9 mouse cellular contexts compared by ENCODE assay signal in the genomic region with DNA sequence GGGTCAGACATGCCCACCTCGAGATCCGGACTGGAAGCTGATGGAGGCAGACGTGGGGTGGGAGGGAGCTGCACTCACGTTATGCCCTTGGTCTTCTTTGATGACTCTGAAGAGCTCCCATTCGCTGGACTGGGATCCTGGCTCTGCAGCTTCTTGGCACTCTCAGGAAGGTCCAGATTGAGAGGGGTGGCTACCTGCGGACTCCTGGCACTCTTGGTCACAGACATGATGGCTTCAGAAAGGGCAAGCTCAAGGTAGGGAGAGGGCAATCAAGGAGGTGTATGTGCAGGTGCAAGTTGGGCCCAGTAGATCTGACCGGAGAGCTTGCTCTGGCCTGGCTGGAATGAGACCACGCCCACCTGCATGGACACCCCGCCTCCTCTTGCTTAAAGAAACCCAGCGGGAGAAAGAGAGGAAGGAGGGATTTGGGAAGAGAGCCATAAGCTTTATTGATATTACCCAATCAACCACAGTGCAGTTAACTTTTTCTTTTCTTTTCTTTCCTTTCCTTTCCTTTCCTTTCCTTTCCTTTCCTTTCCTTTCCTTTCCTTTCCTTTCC. TPM values are rescaled to one million over a fixed set of nuclear protein-coding genes. Genes with fewer than 3 reads are reported as not detected.
DNase-seq lines count a peak whose midpoint lies in the region; ATAC-seq and TF ChIP-seq lines count a peak whose summit lies in the region.
"Had no signal": no experiment of that assay in that cellular context is flagged by ENCODE, and none has a peak within 500 bp of the region (broad histone marks: within the 10 kb centered on the region; RNA-seq: fewer than 3 reads in every experiment).

A gene (minus strand): TSS at position 345 of the 559 bp plus-strand sequence.

- H3K4me2 ChIP-seq in kidney, postnatal 0 days (ENCODE audit: low read length), result no peak within 1 kb of the TSS
- peak within 1 kb of the TSS; percentile 0; the same call in 1 of the 2 replicates for H3K4me2 ChIP-seq in heart, embryonic 16.5 days (ENCODE audit: low read depth, low read length)

- no peak within 1 kb of the TSS for H3K27ac ChIP-seq in kidney, postnatal 0 days
- H3K27ac ChIP-seq in heart, embryonic 16.5 days (ENCODE audit: low read length), result no peak within 1 kb of the TSS

- no peak for TF ChIP-seq CTCF in kidney, postnatal 0 days (IDR thresholded peaks at IDR 0.05; ENCODE audit: low read depth)

- H3K4me3 ChIP-seq in kidney, postnatal 0 days (replicated peaks; ENCODE audit: low read depth, low read length), result no peak within 1 kb of the TSS
- H3K4me3 ChIP-seq in heart, embryonic 16.5 days (ENCODE audit: low read length), result no peak within 1 kb of the TSS

- H3K36me3 ChIP-seq in kidney, postnatal 0 days (ENCODE audit: insufficient read depth, low read length), result no peaks in the 10 kb centered on the region
- no peaks in the 10 kb centered on the region for H3K36me3 ChIP-seq in heart, embryonic 16.5 days (ENCODE audit: control insufficient read depth, insufficient read depth)

- H3K27me3 ChIP-seq in kidney, postnatal 0 days (ENCODE audit: insufficient read depth, low read length), result no peaks in the 10 kb centered on the region
- no peaks in the 10 kb centered on the region for H3K27me3 ChIP-seq in heart, embryonic 16.5 days (ENCODE audit: control insufficient read depth, insufficient read depth, low read length)

- no peaks in the 10 kb centered on the region for H3K4me1 ChIP-seq in kidney, postnatal 0 days (replicated peaks; ENCODE audit: insufficient read depth, low read length)
- H3K4me1 ChIP-seq in heart, embryonic 16.5 days (ENCODE audit: control insufficient read depth, insufficient read depth, low read length), result peaks cover 10% of the 10 kb centered on the region; the same call in 1 of the 2 replicates

- no peak within 1 kb of the TSS for H3K9ac ChIP-seq in kidney, postnatal 0 days (ENCODE audit: low read depth, low read length)
- no peak within 1 kb of the TSS for H3K9ac ChIP-seq in heart, embryonic 16.5 days (ENCODE audit: low read length)

- 30% methylated on average over 10 of the region's 10 CpGs for WGBS in kidney, postnatal 0 days
- 31% methylated on average over 10 of the region's 10 CpGs for WGBS in heart, embryonic 16.5 days

- peak; percentile 35 for DNase-seq in kidney, postnatal 0 days (ENCODE audit: low spot score)
- no peak for DNase-seq in kidney, adult 9 months
- DNase-seq in adrenal gland, postnatal 25 days, result peak; percentile 42
- DNase-seq in lung, postnatal 14 days, result peak; percentile 52
- no peak for DNase-seq in retina, postnatal 1 day
- DNase-seq in gastrocnemius, postnatal 10 days, result no peak
- no peak for DNase-seq in layer of hippocampus, adult 9-11 months
- DNase-seq: midbrain, embryonic 14.5 days had no signal

- ATAC-seq in kidney, postnatal 0 days (replicated peaks; ENCODE audit: low FRiP score, low read depth), result no peak
- ATAC-seq in heart, embryonic 16.5 days (replicated peaks; ENCODE audit: extremely low read depth, insufficient read depth, low FRiP score), result 0 out of 2 replicates have a peak, but pooled peaks have one; percentile 28

- H3K9me3 ChIP-seq in kidney, postnatal 0 days (replicated peaks; ENCODE audit: low read length), result no peaks in the 10 kb centered on the region
- no peaks in the 10 kb centered on the region for H3K9me3 ChIP-seq in heart, embryonic 16.5 days (replicated peaks; ENCODE audit: control insufficient read depth, low read length)

RNA-seq across cellular contexts. Expression of the gene that starts here (rescaled TPM):
- polyA plus RNA-seq in kidney, postnatal 0 days (2015; fragmentation: Nextera tagmentation; extraction: Ambion mirVana), result 0.27 and 0.43 TPM in 2 replicates
- 58.3 and 78.2 TPM in 2 replicates for total RNA-seq in adrenal gland, postnatal 25 days (2021)
- polyA plus RNA-seq in heart, embryonic 16.5 days (2015; fragmentation: Nextera tagmentation; extraction: Ambion mirVana), result 6.3 and 7.1 TPM in 2 replicates
- 1 to 10 TPM; 3.4 to 6.5 TPM for total RNA-seq in gastrocnemius, postnatal 10 days (2021)

Comparison
In these comparisons a context has a peak if more than half of its experiments do, and no peak if none do; other contexts are left out.
1. Peak in DNase-seq in kidney, postnatal 0 days; RNA of the gene not detected or under 1 TPM.
2. DNase-seq: peak in adrenal gland, postnatal 25 days (single experiment) and lung, postnatal 14 days (single experiment); none in kidney, adult 9 months (single experiment), retina, postnatal 1 day (single experiment), gastrocnemius, postnatal 10 days (single experiment) and layer of hippocampus, adult 9-11 months (single experiment).